Comparison of ENCODE assay signal across 9 mouse cellular contexts in genomic region chr5:120024071-120024470, GRCm38 (mm10).
DNase-seq lines count a peak whose midpoint lies in the region; ATAC-seq and TF ChIP-seq lines count a peak whose summit lies in the region.
"Had no signal": no experiment of that assay in that cellular context is flagged by ENCODE, and none has a peak within 500 bp of the region (broad histone marks: within the 10 kb centered on the region; RNA-seq: fewer than 3 reads in every experiment).

No protein-coding gene starts in this region.

- TF ChIP-seq CTCF in lung, embryonic 14.5 days (IDR thresholded peaks at IDR 0.05; ENCODE audit: low read depth): no peak
- TF ChIP-seq CTCF in lung, adult 2 months (IDR thresholded peaks at IDR 0.05; ENCODE audit: insufficient read depth, low read length): no peak
- no peak for TF ChIP-seq CTCF in thymus, adult 2 months (IDR thresholded peaks at IDR 0.05; ENCODE audit: borderline replicate concordance, control insufficient read depth, extremely low read depth, insufficient read depth, low read length, poor library complexity)

- H3K4me1 ChIP-seq in lung, embryonic 14.5 days (ENCODE audit: insufficient read depth): no peaks in the 10 kb centered on the region
- no peaks in the 10 kb centered on the region for H3K4me1 ChIP-seq in lung, adult 2 months (ENCODE audit: control insufficient read depth, insufficient read depth, low read length)
- peaks cover 8% of the 10 kb centered on the region for H3K4me1 ChIP-seq in hindbrain, embryonic 10.5 days (replicated peaks)
- peaks cover 8% of the 10 kb centered on the region for H3K4me1 ChIP-seq in midbrain, embryonic 12.5 days
- peaks cover 19% of the 10 kb centered on the region for H3K4me1 ChIP-seq in thymus, adult 2 months (replicated peaks; ENCODE audit: control insufficient read depth, insufficient read depth, low read length)

- H3K27me3 ChIP-seq in lung, embryonic 14.5 days (ENCODE audit: insufficient read depth, low read length): no peaks in the 10 kb centered on the region
- H3K27me3 ChIP-seq in hindbrain, embryonic 10.5 days (ENCODE audit: insufficient read depth, poor library complexity, severe bottlenecking): no peaks in the 10 kb centered on the region
- no peaks in the 10 kb centered on the region for H3K27me3 ChIP-seq in midbrain, embryonic 12.5 days
- H3K27me3 ChIP-seq in thymus, adult 2 months (ENCODE audit: control insufficient read depth, insufficient read depth, low read length): no peaks in the 10 kb centered on the region

- peak; percentile 35; the same call in 1 of the 2 replicates for ATAC-seq in lung, embryonic 14.5 days (ENCODE audit: insufficient read depth)
- peak; percentile 58; the same call in 1 of the 2 replicates for ATAC-seq in midbrain, embryonic 12.5 days (ENCODE audit: low FRiP score, low read depth)

- H3K36me3 ChIP-seq in lung, embryonic 14.5 days (ENCODE audit: insufficient read depth): no peaks in the 10 kb centered on the region
- H3K36me3 ChIP-seq in hindbrain, embryonic 10.5 days: no peaks in the 10 kb centered on the region
- no peaks in the 10 kb centered on the region for H3K36me3 ChIP-seq in midbrain, embryonic 12.5 days
- no peaks in the 10 kb centered on the region for H3K36me3 ChIP-seq in thymus, adult 2 months (ENCODE audit: control insufficient read depth, insufficient read depth, low read length)

- WGBS in lung, embryonic 14.5 days: 1% methylated on average over 9 of the region's 10 CpGs
- WGBS in lung, adult 2 months: 5% methylated on average over 10 of the region's 10 CpGs
- WGBS in hindbrain, embryonic 10.5 days: 6% methylated on average over 10 of the region's 10 CpGs
- 0% methylated on average over 7 of the region's 10 CpGs for WGBS in midbrain, embryonic 12.5 days
- WGBS in thymus, adult 2 months: 0% methylated on average over 10 of the region's 10 CpGs

- no peak overlapping the region for H3K9ac ChIP-seq in lung, embryonic 14.5 days
- no peak overlapping the region for H3K9ac ChIP-seq in midbrain, embryonic 12.5 days (replicated peaks)
- H3K9ac ChIP-seq: liver, embryonic 14.5 days had no signal

- intact Hi-C loops in heart, postnatal 25 days (cut with DNase I): no loop called here

- no peak for TF ChIP-seq POLR2A in lung, adult 2 months (IDR thresholded peaks at IDR 0.05; ENCODE audit: borderline replicate concordance, extremely low read depth, low read depth, low read length)
- no peak for TF ChIP-seq POLR2A in thymus, adult 2 months (IDR thresholded peaks at IDR 0.05; ENCODE audit: control insufficient read depth, extremely low read depth, insufficient read depth, low read length, poor library complexity)

- H3K27ac ChIP-seq in lung, embryonic 14.5 days (ENCODE audit: low read depth): no peak overlapping the region
- no peak overlapping the region for H3K27ac ChIP-seq in hindbrain, embryonic 10.5 days
- no peak overlapping the region for H3K27ac ChIP-seq in midbrain, embryonic 12.5 days (replicated peaks)
- H3K27ac ChIP-seq in thymus, adult 2 months (ENCODE audit: control insufficient read depth, insufficient read depth, low read length): peak overlapping the region; percentile 62; the same call in 1 of the 2 replicates
- H3K27ac ChIP-seq: liver, embryonic 14.5 days had no signal

- H3K4me2 ChIP-seq in lung, embryonic 14.5 days: no peak overlapping the region
- peak overlapping the region; percentile 41 for H3K4me2 ChIP-seq in midbrain, embryonic 12.5 days (replicated peaks)

- DNase-seq in lung, embryonic 14.5 days: peak; percentile 51
- DNase-seq in lung, adult 2 months: no peak
- peak; percentile 40 for DNase-seq in hindbrain, embryonic 10.5 days (ENCODE audit: low spot score)
- DNase-seq in thymus, adult 2 months: peak; percentile 66
- no peak for DNase-seq in heart, postnatal 25 days (ENCODE audit: low spot score)
- DNase-seq in lung, postnatal 36 days: no peak
- DNase-seq in Muller cell, postnatal 12 days (ENCODE audit: inconsistent ontology term): no peak

- no peak overlapping the region for H3K4me3 ChIP-seq in lung, embryonic 14.5 days (ENCODE audit: low read depth, low read length)
- no peak overlapping the region for H3K4me3 ChIP-seq in lung, adult 2 months (replicated peaks; ENCODE audit: extremely low read depth, low read depth, low read length)
- 0 out of 2 replicates have a peak overlapping the region, but pooled peaks have one; percentile 11 for H3K4me3 ChIP-seq in hindbrain, embryonic 10.5 days
- H3K4me3 ChIP-seq in midbrain, embryonic 12.5 days: 0 out of 2 replicates have a peak overlapping the region, but pooled peaks have one; percentile 9
- no peak overlapping the region for H3K4me3 ChIP-seq in thymus, adult 2 months (ENCODE audit: control insufficient read depth, insufficient read depth, low read length)

- H3K9me3 ChIP-seq in lung, embryonic 14.5 days (ENCODE audit: low read depth, low read length): no peaks in the 10 kb centered on the region
- no peaks in the 10 kb centered on the region for H3K9me3 ChIP-seq in hindbrain, embryonic 10.5 days
- no peaks in the 10 kb centered on the region; the same call in 1 of the 2 replicates for H3K9me3 ChIP-seq in midbrain, embryonic 12.5 days

Comparison
In these comparisons a context has a peak if more than half of its experiments do, and no peak if none do; other contexts are left out.
1. DNase-seq: peak in lung, embryonic 14.5 days (single experiment), hindbrain, embryonic 10.5 days (single experiment) and thymus, adult 2 months (single experiment); none in lung, adult 2 months (single experiment), heart, postnatal 25 days (single experiment), lung, postnatal 36 days (single experiment) and Muller cell, postnatal 12 days (single experiment).
2. H3K4me3 ChIP-seq: peak in hindbrain, embryonic 10.5 days (single experiment) and midbrain, embryonic 12.5 days (single experiment); none in lung, embryonic 14.5 days (single experiment), lung, adult 2 months (single experiment) and thymus, adult 2 months (single experiment).